In genomic region chr10:86298326-86298725, GRCm38 (mm10) we compare ENCODE assay signal across 22 mouse cellular contexts. TPM values are rescaled to one million over a fixed set of nuclear protein-coding genes. Genes with fewer than 3 reads are reported as not detected.
A peak's percentile ranks its signal among the peaks of the same experiment; 100 is the strongest.
DNase-seq lines count a peak whose midpoint lies in the region; ATAC-seq and TF ChIP-seq lines count a peak whose summit lies in the region.
"Had no signal": no experiment of that assay in that cellular context is flagged by ENCODE, and none has a peak within 500 bp of the region (broad histone marks: within the 10 kb centered on the region; RNA-seq: fewer than 3 reads in every experiment).

No protein-coding gene starts in this region.

- ATAC-seq in kidney, embryonic 14.5 days (ENCODE audit: low FRiP score, low TSS enrichment) = no peak
- ATAC-seq in kidney, postnatal 0 days (replicated peaks; ENCODE audit: low FRiP score, low read depth) = no peak
- no peak for ATAC-seq in forebrain, embryonic 11.5 days (replicated peaks; ENCODE audit: low FRiP score)
- ATAC-seq: activated CD4-positive, CD25-positive, alpha-beta regulatory T cell, adult 4 months; forebrain, embryonic 15.5 days had no signal

- H3K4me3 ChIP-seq in gastrocnemius, adult 2 months = no peak overlapping the region
- no peak overlapping the region for H3K4me3 ChIP-seq in kidney, embryonic 14.5 days (ENCODE audit: low read length)
- no peak overlapping the region for H3K4me3 ChIP-seq in kidney, postnatal 0 days (replicated peaks; ENCODE audit: low read depth, low read length)
- no peak overlapping the region for H3K4me3 ChIP-seq in forebrain, embryonic 11.5 days (ENCODE audit: low read depth, low read length)
- H3K4me3 ChIP-seq: forebrain, embryonic 12.5 days; forebrain, embryonic 15.5 days; hindbrain, embryonic 12.5 days; hindbrain, embryonic 15.5 days had no signal

- no peaks in the 10 kb centered on the region for H3K9me3 ChIP-seq in kidney, embryonic 14.5 days (ENCODE audit: control insufficient read depth, low read length)
- no peaks in the 10 kb centered on the region for H3K9me3 ChIP-seq in kidney, postnatal 0 days (replicated peaks; ENCODE audit: low read length)
- H3K9me3 ChIP-seq in forebrain, embryonic 11.5 days (ENCODE audit: control insufficient read depth, low read length) = no peaks in the 10 kb centered on the region
- H3K9me3 ChIP-seq: forebrain, embryonic 12.5 days; forebrain, embryonic 15.5 days; hindbrain, embryonic 12.5 days; hindbrain, embryonic 15.5 days had no signal

- H3K27ac ChIP-seq in gastrocnemius, adult 2 months = peak overlapping the region; percentile 61
- no peak overlapping the region for H3K27ac ChIP-seq in kidney, embryonic 14.5 days (ENCODE audit: low read depth, low read length)
- H3K27ac ChIP-seq in kidney, postnatal 0 days = peak overlapping the region; percentile 57
- no peak overlapping the region for H3K27ac ChIP-seq in forebrain, embryonic 11.5 days (ENCODE audit: low read depth, low read length)
- H3K27ac ChIP-seq: forebrain, embryonic 12.5 days; forebrain, embryonic 15.5 days; hindbrain, embryonic 12.5 days; hindbrain, embryonic 15.5 days had no signal

- peaks cover 18% of the 10 kb centered on the region for H3K4me1 ChIP-seq in kidney, embryonic 14.5 days (ENCODE audit: control insufficient read depth, insufficient read depth, low read length)
- peaks cover 13% of the 10 kb centered on the region for H3K4me1 ChIP-seq in kidney, postnatal 0 days (replicated peaks; ENCODE audit: insufficient read depth, low read length)
- H3K4me1 ChIP-seq in forebrain, embryonic 11.5 days (replicated peaks; ENCODE audit: control insufficient read depth, insufficient read depth, low read length) = peaks cover 20% of the 10 kb centered on the region

- DNase-seq in gastrocnemius, adult 2 months = no peak
- no peak for DNase-seq in gastrocnemius, adult 8-10 months (ENCODE audit: low spot score in 2 of 2)
- peak; percentile 80 to 82 for DNase-seq in kidney, adult 8-10 months
- no peak for DNase-seq in kidney, postnatal 0 days (ENCODE audit: low spot score)
- DNase-seq in kidney, postnatal 25 days = peak; percentile 66 to 83
- no peak for DNase-seq in embryo, embryonic 10.5 days (ENCODE audit: low spot score)
- no peak for DNase-seq in forebrain, embryonic 11.5 days (ENCODE audit: low spot score)
- DNase-seq: adrenal gland, adult 8-10 months; adrenal gland, postnatal 25 days; cerebellum, adult 11-12 months; cerebellum, adult 8-10 months; cerebellum, postnatal 10 days; cerebellum, postnatal 36 days; gastrocnemius, postnatal 14 days; heart, adult 11 months had no signal

- intact Hi-C loops in gastrocnemius, adult 2 months (cut with DNase I) = loop anchor here (5.0 kb wide), 2 partner anchors 164 to 276 kb away; partner anchors contain the start of gene Fbxo7

- H3K36me3 ChIP-seq in kidney, embryonic 14.5 days (ENCODE audit: control insufficient read depth, insufficient read depth, low read length) = no peaks in the 10 kb centered on the region
- H3K36me3 ChIP-seq in kidney, postnatal 0 days (ENCODE audit: insufficient read depth, low read length) = no peaks in the 10 kb centered on the region
- no peaks in the 10 kb centered on the region for H3K36me3 ChIP-seq in forebrain, embryonic 11.5 days (ENCODE audit: control insufficient read depth, insufficient read depth, low read length)
- H3K36me3 ChIP-seq: forebrain, embryonic 12.5 days; forebrain, embryonic 15.5 days; hindbrain, embryonic 12.5 days; hindbrain, embryonic 15.5 days had no signal

- TF ChIP-seq CTCF in gastrocnemius, adult 2 months (IDR thresholded peaks at IDR 0.05) = no peak
- no peak for TF ChIP-seq CTCF in kidney, postnatal 0 days (IDR thresholded peaks at IDR 0.05; ENCODE audit: low read depth)

- H3K27me3 ChIP-seq in kidney, embryonic 14.5 days (ENCODE audit: control insufficient read depth, insufficient read depth, low read length) = no peaks in the 10 kb centered on the region
- no peaks in the 10 kb centered on the region for H3K27me3 ChIP-seq in kidney, postnatal 0 days (ENCODE audit: insufficient read depth, low read length)
- peaks cover 2% of the 10 kb centered on the region; the same call in 1 of the 2 replicates for H3K27me3 ChIP-seq in forebrain, embryonic 11.5 days (ENCODE audit: control insufficient read depth, insufficient read depth, low read length)

- H3K4me2 ChIP-seq in kidney, embryonic 14.5 days (replicated peaks; ENCODE audit: low read depth, low read length) = no peak overlapping the region
- no peak overlapping the region for H3K4me2 ChIP-seq in kidney, postnatal 0 days (ENCODE audit: low read length)
- no peak overlapping the region for H3K4me2 ChIP-seq in forebrain, embryonic 11.5 days (ENCODE audit: low read depth, low read length, severe bottlenecking)
- H3K4me2 ChIP-seq: forebrain, embryonic 12.5 days; forebrain, embryonic 15.5 days; heart, embryonic 11.5 days; hindbrain, embryonic 12.5 days; hindbrain, embryonic 15.5 days had no signal

- H3K9ac ChIP-seq in kidney, embryonic 14.5 days (ENCODE audit: low read depth, low read length) = no peak overlapping the region
- no peak overlapping the region for H3K9ac ChIP-seq in kidney, postnatal 0 days (ENCODE audit: low read depth, low read length)
- H3K9ac ChIP-seq in forebrain, embryonic 11.5 days (ENCODE audit: low read length) = no peak overlapping the region
- H3K9ac ChIP-seq: forebrain, embryonic 12.5 days; forebrain, embryonic 15.5 days; hindbrain, embryonic 12.5 days; hindbrain, embryonic 15.5 days had no signal

- 81% methylated on average over 6 of the region's 6 CpGs for WGBS in kidney, embryonic 14.5 days
- 79% methylated on average over 6 of the region's 6 CpGs for WGBS in kidney, postnatal 0 days
- 53% methylated on average over 6 of the region's 6 CpGs for WGBS in forebrain, embryonic 11.5 days

RNA-seq across cellular contexts. Expression of gene Timp3, which starts 1.8 kb away (rescaled TPM):
- total RNA-seq in gastrocnemius, adult 2 months (2021) = 10 to 100 TPM; 71.5 to 81.6 TPM
- total RNA-seq in gastrocnemius, adult 8-10 months (2022) = 10 to 100 TPM; 47.0 to 80.7 (median 56.9) TPM
- 31.9 and 60.1 TPM in 2 replicates for polyA plus RNA-seq in kidney, embryonic 14.5 days (2014; fragmentation: Nextera tagmentation; extraction: Ambion mirVana)
- polyA plus RNA-seq in kidney, postnatal 0 days (2015; fragmentation: Nextera tagmentation; extraction: Ambion mirVana) = 87.4 and 99.7 TPM in 2 replicates
- polyA plus RNA-seq in forebrain, embryonic 11.5 days (2014; fragmentation: Nextera tagmentation; extraction: Ambion mirVana) = 20.4 and 21.1 TPM in 2 replicates
- polyA plus RNA-seq: activated CD4-positive, CD25-positive, alpha-beta regulatory T cell, adult 4 months had no signal

Comparison
In these comparisons a context has a peak if more than half of its experiments do, and no peak if none do; other contexts are left out.
1. DNase-seq: peak in kidney, adult 8-10 months (2 of 2) and kidney, postnatal 25 days (2 of 2); none in gastrocnemius, adult 2 months (single experiment), gastrocnemius, adult 8-10 months (0 of 2), kidney, postnatal 0 days (single experiment), embryo, embryonic 10.5 days (single experiment) and forebrain, embryonic 11.5 days (single experiment).
2. H3K27ac ChIP-seq: peak in gastrocnemius, adult 2 months (single experiment) and kidney, postnatal 0 days (single experiment); none in kidney, embryonic 14.5 days (single experiment) and forebrain, embryonic 11.5 days (single experiment).